Mouse (Mus musculus) kidney, adult 9 months (tissue): ENCODE data around the gene Klhl12.

Experiments
- DNase-seq: peaks from one replicate; pipeline ENCODE4 v3.0.0; 2022

Klhl12 gene

DNA sequence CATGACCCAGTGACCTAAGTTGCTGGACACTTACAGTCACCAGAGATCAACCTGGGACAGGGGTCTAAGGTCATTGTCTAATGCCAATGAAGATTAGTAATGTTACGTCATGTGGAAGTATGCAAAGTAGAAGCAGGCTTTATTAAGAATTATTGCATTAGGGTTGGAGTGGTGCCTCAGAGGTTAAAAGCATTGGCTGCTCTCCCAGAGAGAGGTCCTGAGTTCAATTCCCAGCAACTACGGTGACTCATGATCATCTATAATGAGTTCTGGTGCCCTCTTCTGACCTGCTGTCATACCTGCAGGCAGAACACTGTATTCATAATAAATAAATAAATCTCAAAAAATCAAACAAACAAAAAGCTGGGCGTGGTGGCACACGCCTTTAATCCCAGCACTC lies 5.1 kb upstream of the Klhl12 start:
- no peak for DNase-seq

DNA sequence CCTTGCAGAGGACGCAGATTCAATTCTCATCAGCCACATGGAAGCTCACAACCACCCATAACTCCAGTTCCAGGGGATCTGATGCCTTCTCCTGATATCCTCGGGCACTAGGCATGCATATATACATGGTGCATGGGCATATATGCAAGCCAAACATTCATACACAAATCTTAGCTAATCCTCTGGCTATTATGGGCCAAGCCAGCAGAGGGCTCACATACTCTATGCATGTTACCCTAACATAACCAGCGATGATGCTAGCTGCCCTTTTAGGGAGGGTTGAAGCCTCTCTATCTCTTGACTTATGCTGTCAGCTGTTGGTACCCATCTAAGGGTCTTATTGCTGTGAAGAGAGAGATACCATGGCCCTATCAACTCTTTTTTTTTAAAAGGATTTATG lies 4.3 kb upstream of the Klhl12 start:
- DNase-seq: peak; percentile 59

DNA sequence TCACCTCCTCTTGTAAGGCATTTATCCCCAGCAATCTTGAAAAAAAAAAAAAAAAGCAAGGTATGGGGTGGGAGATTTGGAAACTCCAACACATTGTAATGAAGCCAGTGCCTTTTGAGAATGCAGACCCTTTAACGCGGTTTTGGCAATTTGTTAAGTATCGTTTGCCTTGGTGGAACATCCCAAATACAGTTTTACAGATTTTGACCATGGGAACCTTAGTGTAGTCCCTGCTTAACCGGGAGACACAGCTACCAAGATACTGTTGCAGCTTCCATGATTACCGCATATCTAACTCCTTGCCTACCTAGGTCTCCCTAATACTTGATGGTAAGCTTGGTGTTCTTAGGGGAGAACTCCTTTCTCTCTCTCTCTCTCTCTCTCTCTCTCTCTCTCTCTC lies 729 bp downstream of the Klhl12 start:
- DNase-seq: no peak

- DNase-seq: no peak
Measured at GRCm38 (mm10) chr1:134458139-134458727, 2.9 kb downstream of the Klhl12 start.

GRCm38 (mm10) chr1:134460294-134461284 lies 5.3 kb downstream of the Klhl12 start:
- no peak for DNase-seq

DNA sequence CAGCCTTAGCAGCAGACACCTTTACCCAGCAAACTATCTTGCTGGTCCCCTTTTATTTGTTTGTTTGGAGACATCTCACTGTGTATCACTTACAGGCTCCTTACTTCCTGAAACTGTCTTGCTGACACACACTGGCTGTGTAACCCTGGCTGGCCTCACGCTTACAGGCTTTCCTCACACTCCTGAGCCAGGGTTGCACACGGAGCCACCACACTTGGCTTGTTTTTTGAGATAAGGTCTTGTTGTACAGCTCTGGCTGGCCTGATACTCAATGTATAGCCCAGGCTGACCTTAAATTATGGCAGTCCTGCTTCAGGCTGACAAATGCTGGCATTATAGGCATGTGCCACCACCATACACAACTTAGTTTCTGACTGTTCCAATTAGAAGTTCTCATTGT lies 29.3 kb downstream of the Klhl12 start:
- no peak for DNase-seq

GRCm38 (mm10) chr1:134490903-134491801 lies 35.8 kb downstream of the Klhl12 start:
- DNase-seq: no peak

DNA sequence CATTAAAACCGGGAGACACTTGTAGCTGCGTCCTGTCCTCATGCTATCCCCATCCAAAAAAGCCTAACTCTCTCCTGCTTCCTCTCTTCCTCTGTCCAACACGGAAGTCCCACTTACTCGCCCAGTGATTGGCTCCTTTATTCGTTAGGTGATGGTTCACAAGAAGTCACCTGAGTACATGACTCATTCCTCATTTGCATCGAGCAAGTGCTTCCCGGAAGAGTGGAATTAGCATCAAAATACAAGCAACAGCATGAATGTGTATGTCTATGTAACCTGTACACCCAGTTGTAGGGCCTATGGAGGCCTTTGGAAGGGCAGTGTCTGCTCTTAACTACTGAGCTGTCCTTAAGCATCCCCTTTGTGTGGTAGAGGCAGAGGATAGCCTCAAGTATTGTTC lies 36.9 kb downstream of the Klhl12 start:
- DNase-seq: no peak

DNA sequence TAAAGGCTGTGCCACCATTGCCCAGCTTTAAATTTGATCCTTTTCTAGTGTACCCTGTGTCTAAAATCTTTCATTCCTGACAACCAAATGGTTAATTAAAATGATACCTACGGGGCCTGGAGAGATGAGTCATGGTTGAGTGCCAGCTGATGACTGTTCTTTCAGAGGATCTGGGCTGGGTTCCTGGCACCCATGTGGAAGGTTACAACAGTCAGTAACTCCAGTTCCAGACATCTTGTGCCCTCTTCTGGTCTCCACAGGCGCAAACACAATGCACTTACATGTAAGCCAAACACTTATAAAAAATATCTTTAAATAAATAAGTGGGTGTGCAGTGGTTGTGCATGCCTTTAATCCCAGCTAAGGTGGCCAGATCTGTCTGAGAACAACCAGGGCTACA lies 38.2 kb downstream of the Klhl12 start:
- no peak for DNase-seq

- no peak for DNase-seq
Measured at GRCm38 (mm10) chr1:134493956-134494355, 38.6 kb downstream of the Klhl12 start.

- peak; percentile 99 for DNase-seq
Measured at GRCm38 (mm10) chr1:134494428-134495215, 39.3 kb downstream of the Klhl12 start, which contains the start of gene Rabif. Gene Rabif (plus strand): TSS chr1:134494648.

GRCm38 (mm10) chr1:134495216-134495539 lies 39.8 kb downstream of the Klhl12 start:
- DNase-seq: no peak

DNA sequence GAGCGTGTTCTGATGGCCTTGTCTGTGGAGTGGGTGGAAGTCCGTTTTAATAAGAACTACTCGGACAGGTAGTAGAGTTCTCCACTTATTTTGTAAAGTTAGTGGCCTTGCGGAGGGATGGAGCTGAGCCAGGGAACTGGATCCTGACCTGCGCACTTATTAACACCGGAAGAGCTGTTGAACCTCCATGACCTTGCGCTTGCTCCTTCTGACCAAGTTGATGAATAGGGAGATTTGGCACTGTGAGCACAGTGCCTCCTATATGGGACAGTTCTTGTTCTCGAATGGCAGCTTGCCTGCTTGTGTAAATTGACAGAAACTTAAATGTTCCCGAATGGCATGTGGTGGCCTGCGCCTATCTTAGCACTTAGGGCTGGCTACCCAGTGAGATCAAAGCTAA lies 40.7 kb downstream of the Klhl12 start:
- peak; percentile 77 for DNase-seq

GRCm38 (mm10) chr1:134500916-134501315 lies 45.6 kb downstream of the Klhl12 start:
- DNase-seq: no peak

- no peak for DNase-seq
Measured at GRCm38 (mm10) chr1:134506201-134506600, 50.9 kb downstream of the Klhl12 start.

GRCm38 (mm10) chr1:134510018-134510417 lies 54.7 kb downstream of the Klhl12 start:
- DNase-seq: no peak

- DNase-seq: no peak
Measured at GRCm38 (mm10) chr1:134512183-134512582, 56.9 kb downstream of the Klhl12 start.

DNA sequence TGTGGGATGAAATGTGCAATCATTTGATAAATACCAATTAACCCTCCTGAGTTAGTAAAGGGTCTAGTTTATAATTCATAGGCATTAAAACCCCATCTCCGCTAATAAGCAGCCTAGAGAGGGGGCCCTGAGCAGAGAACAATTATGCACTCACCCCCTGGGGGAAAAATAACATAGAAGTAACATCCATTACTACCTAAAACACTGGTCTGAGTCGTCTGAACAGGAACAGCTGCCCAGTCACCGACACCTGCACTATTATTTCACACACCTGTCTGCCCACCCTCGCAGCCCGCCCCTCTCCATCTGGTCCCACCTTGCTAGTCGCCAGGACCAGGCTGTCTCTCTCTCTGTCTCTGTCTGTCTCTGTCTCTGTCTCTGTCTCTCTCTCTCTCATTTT lies 57.3 kb downstream of the Klhl12 start:
- no peak for DNase-seq

DNA sequence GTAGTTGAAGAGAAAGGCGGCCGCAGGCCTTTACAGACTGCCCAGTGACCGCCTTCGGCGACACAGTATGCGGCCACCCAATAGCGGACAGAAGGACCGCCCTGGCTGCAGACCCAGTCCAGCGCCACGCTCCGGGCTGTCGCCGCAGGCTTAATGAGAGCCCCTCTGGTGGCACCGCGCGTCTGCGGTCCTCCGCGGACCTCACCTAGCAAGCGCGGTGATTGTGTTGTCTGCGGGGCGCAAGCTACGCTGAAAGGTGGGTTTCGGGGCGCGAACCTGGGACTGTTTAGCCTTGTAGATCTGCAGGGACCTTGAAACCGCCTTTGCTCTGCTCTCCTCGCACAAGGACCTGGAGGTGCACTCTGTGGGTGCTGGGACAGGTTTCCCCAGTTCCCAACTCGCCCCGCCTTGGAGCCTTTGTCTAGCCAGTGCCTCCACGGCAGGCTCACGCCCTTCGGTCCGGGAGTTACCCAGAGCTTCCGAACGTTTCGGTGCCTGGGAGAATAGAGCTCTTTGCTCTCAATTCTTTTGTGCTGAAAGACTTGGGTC lies 58.1 kb downstream of the Klhl12 start:
- DNase-seq: peak; percentile 21

- DNase-seq: no peak
Measured at GRCm38 (mm10) chr1:134513876-134514590, 58.7 kb downstream of the Klhl12 start.

DNA sequence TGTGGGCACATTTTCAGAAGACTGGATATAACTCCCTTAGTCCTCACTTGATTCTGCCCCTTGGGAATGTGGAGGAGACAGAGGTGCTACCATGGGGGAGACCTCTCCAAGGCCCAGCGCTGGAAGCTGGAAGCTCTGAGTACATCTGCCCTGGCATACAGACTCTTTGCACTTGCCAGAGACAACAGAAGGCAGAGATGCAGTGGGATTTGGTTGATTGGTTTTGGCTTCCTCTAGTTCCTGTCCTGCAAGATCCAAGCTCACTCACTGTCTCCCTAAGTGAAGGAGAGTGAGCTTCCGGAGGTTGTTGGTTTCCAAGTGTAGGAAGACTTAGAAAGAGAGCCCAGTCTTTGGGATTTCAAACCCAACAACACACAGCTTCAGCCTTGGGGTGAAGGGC lies 60.6 kb downstream of the Klhl12 start:
- no peak for DNase-seq
